Mouse (Mus musculus): ENCODE measurements around the gene Idua. TPM values are rescaled to one million over a fixed set of nuclear protein-coding genes. Genes with fewer than 3 reads are reported as not detected.

Gene Idua
- total RNA-seq (2012; rRNA removed) (4.0 and 5.8 TPM in 2 replicates), total RNA-seq (2014; rRNA removed) (2.1 and 2.3 TPM in 2 replicates), polyA plus RNA-seq (2012; ENCODE audit: insufficient read length, low read depth) (10.6 and 10.8 TPM in 2 replicates)

DNA sequence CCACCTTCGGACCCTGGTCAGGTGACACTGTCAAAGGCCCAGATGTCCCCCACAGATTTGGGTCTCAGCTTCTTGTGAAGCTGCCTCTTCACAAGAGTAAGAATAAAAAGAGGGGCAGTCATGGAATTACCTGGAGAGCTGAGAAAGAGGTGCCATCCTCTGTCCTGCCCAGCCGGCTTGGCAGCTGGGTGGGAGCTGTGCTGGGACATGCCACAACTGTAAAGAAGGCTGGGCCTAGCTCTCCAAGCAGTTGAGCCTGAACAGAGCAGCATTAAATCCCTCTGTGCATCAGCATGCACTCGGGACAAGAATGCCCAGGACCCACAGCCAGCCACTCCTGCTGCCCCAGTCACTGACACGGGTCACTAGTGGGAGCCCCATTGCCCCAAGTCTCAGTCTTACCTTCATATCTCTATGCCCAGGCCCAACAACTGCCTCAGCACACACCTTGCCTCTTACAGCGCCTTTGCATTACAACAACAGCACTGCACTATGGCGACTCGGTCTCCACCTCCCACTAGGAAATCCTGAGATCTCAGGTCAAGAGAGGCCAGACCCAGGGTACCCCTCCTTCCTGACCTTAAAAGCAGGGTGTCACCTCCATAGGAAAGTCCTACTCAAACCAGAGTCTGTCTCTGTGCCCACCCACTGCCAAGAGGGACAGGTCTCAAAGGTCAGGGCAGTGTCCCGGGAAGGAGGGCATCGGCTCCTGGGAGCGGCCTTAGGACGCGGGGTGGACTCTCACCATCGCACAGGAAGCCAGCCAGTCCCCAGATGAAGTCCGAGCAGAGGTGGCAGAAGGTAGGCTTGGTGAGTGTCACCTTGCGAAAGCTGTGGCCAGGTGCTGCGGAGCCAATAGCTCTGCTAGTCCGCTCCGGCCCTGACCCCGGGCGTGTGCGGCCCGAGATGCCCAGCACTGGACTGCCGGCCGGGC is at the start of gene Idua:
Gene Idua (plus strand): TSS at position 634 of the 934 bp plus-strand sequence.
- Histone ChIP-seq H3K27ac (ENCODE audit: insufficient read depth, low read depth) (no peak within 1 kb of the TSS), H3K4me3 (replicated peaks in 1 of 3; ENCODE audit: low read depth in 2 of 3, low read length in 2 of 3, poor library complexity in 1 of 3) (peak within 1 kb of the TSS; percentile 58 to 90 (median 72)), H3K27me3 (replicated peaks) (peaks cover 6% of the 10 kb centered on the region), H3K79me2 (replicated peaks; ENCODE audit: control insufficient read depth, extremely low read depth, insufficient read depth, poor library complexity, severe bottlenecking) (no peaks in the 10 kb centered on the region), H3K4me2 (ENCODE audit: insufficient read depth, low read depth, poor library complexity, severe bottlenecking) (peak within 1 kb of the TSS; percentile 30), H3K4me1 (ENCODE audit: control insufficient read depth in 1 of 2, insufficient read depth in 2 of 2) (peaks cover 6 to 23% of the 10 kb centered on the region in 2 experiments), H3K9ac (ENCODE audit: insufficient read depth, low read depth) (peak within 1 kb of the TSS; percentile 79), H3K36me3 (replicated peaks in 1 of 2; ENCODE audit: control insufficient read depth in 1 of 2, insufficient read depth in 1 of 2, low read length in 1 of 2) (peaks cover 25 to 35% of the 10 kb centered on the region in 2 experiments), H3K9me3 (replicated peaks; ENCODE audit: low read length) (no peaks in the 10 kb centered on the region)
- TF ChIP-seq ZMIZ1 (IDR thresholded peaks at IDR 0.05; ENCODE audit: low read depth, low read length) (no peak), NELFE (IDR thresholded peaks at IDR 0.05; ENCODE audit: low read depth, low read length) (no peak), BHLHE40 (IDR thresholded peaks at IDR 0.05; ENCODE audit: low read depth, low read length) (no peak), SIN3A (IDR thresholded peaks at IDR 0.05; ENCODE audit: low read length) (no peak), JUND (conservative IDR thresholded peaks at IDR 0.05; ENCODE audit: low read depth, low read length) (no peak), SMC3 (IDR thresholded peaks at IDR 0.05; ENCODE audit: low read depth, low read length) (no peak), ZKSCAN1 (IDR thresholded peaks at IDR 0.05; ENCODE audit: borderline replicate concordance, low read depth, low read length) (no peak), JUN (IDR thresholded peaks at IDR 0.05; ENCODE audit: insufficient read depth, low read depth, low read length) (no peak), TCF12 (IDR thresholded peaks at IDR 0.05; ENCODE audit: low read depth, low read length) (no peak), MXI1 (IDR thresholded peaks at IDR 0.05; ENCODE audit: low read depth, low read length) (no peak), E2F4 (IDR thresholded peaks at IDR 0.05; ENCODE audit: insufficient replicate concordance, low read depth, low read length) (no peak), TBP (conservative IDR thresholded peaks at IDR 0.05; ENCODE audit: low read depth, low read length) (no peak), PAX5 (IDR thresholded peaks at IDR 0.05; ENCODE audit: low read length) (no peak)
- in situ Hi-C loops (cut with MboI; ENCODE audit: low pct_ligation_motif_present, low pct_unique_long_range_greater_than_20kb, low sequenced_read_pairs): loop anchor here (25.0 kb wide), 1 partner anchor 223 kb away; the partner anchor contains the start of genes Atp5k and Mfsd7a
- DNase-seq (ENCODE audit: extremely low read depth): no peak
- dilution Hi-C loops (cut with MboI; ENCODE audit: extremely low pct_ligation_motif_present, extremely low pct_unique_long_range_greater_than_20kb, low sequenced_read_pairs): no loop called here

DNA sequence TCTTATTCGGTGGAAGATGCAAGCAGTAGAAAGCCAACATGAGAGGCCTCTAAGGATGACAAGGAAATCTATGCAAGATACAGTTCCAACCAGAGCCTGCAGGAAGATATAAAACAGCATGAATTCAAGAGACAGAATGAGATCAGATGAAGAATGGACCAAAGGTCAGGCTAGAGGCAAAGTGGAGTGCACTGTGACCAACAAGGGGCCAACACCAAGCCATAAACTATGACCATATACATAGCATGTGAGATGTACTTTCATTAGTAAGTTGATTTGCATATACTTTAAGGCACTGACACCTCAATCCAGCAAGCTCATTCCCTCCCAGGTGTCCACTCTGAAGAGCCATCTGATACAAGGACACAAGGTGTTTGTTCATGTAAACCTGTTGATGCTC is 49.7 kb upstream of the Idua start:
- Histone ChIP-seq H3K9me3 (replicated peaks; ENCODE audit: low read length) (no peaks in the 10 kb centered on the region), H3K36me3 (replicated peaks in 1 of 2; ENCODE audit: control insufficient read depth in 1 of 2, insufficient read depth in 1 of 2, low read length in 1 of 2) (peaks cover 79 to 97% of the 10 kb centered on the region in 2 experiments), H3K4me2 (ENCODE audit: insufficient read depth, low read depth, poor library complexity, severe bottlenecking) (no peak overlapping the region), H3K27ac (ENCODE audit: insufficient read depth, low read depth) (no peak overlapping the region), H3K4me3 (replicated peaks in 1 of 3; ENCODE audit: low read depth in 2 of 3, low read length in 2 of 3, poor library complexity in 1 of 3) (no peak overlapping the region), H3K27me3 (replicated peaks) (no peaks in the 10 kb centered on the region), H3K4me1 (ENCODE audit: control insufficient read depth in 1 of 2, insufficient read depth in 2 of 2) (no peaks in the 10 kb centered on the region), H3K79me2 (replicated peaks; ENCODE audit: control insufficient read depth, extremely low read depth, insufficient read depth, poor library complexity, severe bottlenecking) (0 out of 2 replicates have a peak, but pooled peaks cover 2% of the 10 kb centered on the region), H3K9ac (ENCODE audit: insufficient read depth, low read depth) (no peak overlapping the region)
- TF ChIP-seq ZC3H11A (IDR thresholded peaks at IDR 0.05; ENCODE audit: low read depth, low read length) (no peak), GABPA (IDR thresholded peaks at IDR 0.05; ENCODE audit: insufficient replicate concordance, low read depth, low read length) (no peak), EP300 (IDR thresholded peaks at IDR 0.05; ENCODE audit: low read length) (no peak), SMC3 (IDR thresholded peaks at IDR 0.05; ENCODE audit: low read depth, low read length) (no peak), NELFE (IDR thresholded peaks at IDR 0.05; ENCODE audit: low read depth, low read length) (no peak), PAX5 (IDR thresholded peaks at IDR 0.05; ENCODE audit: low read length) (no peak), NRF1 (IDR thresholded peaks at IDR 0.05; ENCODE audit: low read depth, low read length) (no peak), MYC (IDR thresholded peaks at IDR 0.05; ENCODE audit: low read depth, low read length) (no peak), BHLHE40 (IDR thresholded peaks at IDR 0.05; ENCODE audit: low read depth, low read length) (no peak), MAZ (IDR thresholded peaks at IDR 0.05; ENCODE audit: low read depth, low read length) (no peak), MAX (IDR thresholded peaks at IDR 0.05; ENCODE audit: low read length) (no peak), IRF4 (IDR thresholded peaks at IDR 0.05; ENCODE audit: low read depth, low read length) (no peak), ETS1 (conservative IDR thresholded peaks at IDR 0.05; ENCODE audit: low read depth, low read length) (no peak), E2F4 (IDR thresholded peaks at IDR 0.05; ENCODE audit: insufficient replicate concordance, low read depth, low read length) (no peak), POLR2AphosphoS2 (IDR thresholded peaks at IDR 0.05; ENCODE audit: low read depth, low read length) (no peak), CHD2 (IDR thresholded peaks at IDR 0.05; ENCODE audit: low read length) (no peak), HCFC1 (IDR thresholded peaks at IDR 0.05; ENCODE audit: low read depth, low read length) (no peak)
- dilution Hi-C loops (cut with MboI; ENCODE audit: extremely low pct_ligation_motif_present, extremely low pct_unique_long_range_greater_than_20kb, low sequenced_read_pairs): no loop called here
- no peak for DNase-seq (ENCODE audit: extremely low read depth)
- in situ Hi-C loops (cut with MboI; ENCODE audit: low pct_ligation_motif_present, low pct_unique_long_range_greater_than_20kb, low sequenced_read_pairs): no loop called here
